Mouse (Mus musculus) midbrain, embryonic 16.5 days (tissue): Measurements from ENCODE around the gene Unc13a. TPM values are rescaled to one million over a fixed set of nuclear protein-coding genes. Genes with fewer than 3 reads are reported as not detected.
A peak's percentile ranks its signal among the peaks of the same experiment; 100 is the strongest.

Source experiments
- ATAC-seq: fragments of 200-750 bp; cut with Nextera tagmentation; 2 replicates; pipeline ENCODE4 v1.8.0; 2017; ENCODE audit warnings: moderate TSS enrichment
- H3K27ac ChIP-seq: fragments of 300-500 bp; sonication (generic); 2 replicates; pipeline ENCODE4 v1.5.1; 2014; ENCODE audit warnings: mild to moderate bottlenecking, low read length, mixed read lengths
- H3K27me3 ChIP-seq: fragments of 300-500 bp; sonication (generic); 2 replicates; pipeline ENCODE4 v1.6.1; 2014; ENCODE audit warnings: low read depth, low read length, mixed read lengths; ENCODE audit not compliant: control insufficient read depth, insufficient read depth
- H3K36me3 ChIP-seq: fragments of 300-500 bp; sonication (generic); 2 replicates; pipeline ENCODE4 v1.6.1; 2014; ENCODE audit warnings: mild to moderate bottlenecking, low read length, moderate library complexity, mixed read lengths; ENCODE audit not compliant: control insufficient read depth, insufficient read depth
- H3K4me1 ChIP-seq: fragments of 300-500 bp; sonication (generic); 2 replicates; pipeline ENCODE4 v1.6.1; 2014; ENCODE audit warnings: mild to moderate bottlenecking, low read length, mixed read lengths; ENCODE audit not compliant: control insufficient read depth, insufficient read depth
- H3K4me2 ChIP-seq: fragments of 300-500 bp; sonication (generic); 2 replicates; pipeline ENCODE4 v1.6.1; 2014; ENCODE audit warnings: mild to moderate bottlenecking, low read length, mixed read lengths
- H3K4me3 ChIP-seq: fragments of 300-500 bp; sonication (generic); 2 replicates; pipeline ENCODE4 v1.5.1; 2014; ENCODE audit warnings: low read depth, mild to moderate bottlenecking, low read length, moderate library complexity, mixed read lengths
- H3K9ac ChIP-seq: fragments of 300-500 bp; sonication (generic); 2 replicates; pipeline ENCODE4 v1.6.1; 2014; ENCODE audit warnings: low read depth, low read length, mixed read lengths
- H3K9me3 ChIP-seq: fragments of 300-500 bp; sonication (generic); replicated peaks from 2 replicates; pipeline ENCODE4 v1.6.1; 2014; ENCODE audit warnings: mild to moderate bottlenecking, low read length, mixed read lengths; ENCODE audit not compliant: control insufficient read depth, poor library complexity, severe bottlenecking
- WGBS: fragments of 180-500 bp; shearing (Covaris S2); extraction: QIAGEN DNeasy Blood & Tissue Kit; methylation state at CpG from one replicate; pipeline ENCODE4 v1.1.7; 2014; 5-methylcytosine and 5-hydroxymethylcytosine counted together
- polyA plus RNA-seq: library from polyadenylated mRNA; unstranded; fragments of >200 nt; fragmentation: Nextera tagmentation; extraction: Ambion mirVana; gene quantifications from 2 replicates; pipeline ENCODE4 v1.2.1, GENCODE M21; 2015

Gene Unc13a
- polyA plus RNA-seq, 1 experiment from 2014 or later = 23.5 TPM

GRCm38 (mm10) chr8:71637149-71638095 is 34.1 kb downstream of the Unc13a start:
- no peak overlapping the region for H3K4me2 ChIP-seq
- 73% methylated on average over 8 of the region's 8 CpGs for WGBS
- no peak for ATAC-seq
- no peak overlapping the region for H3K9ac ChIP-seq
- H3K4me1 ChIP-seq = no peaks in the 10 kb centered on the region
- no peak overlapping the region for H3K27ac ChIP-seq
- H3K4me3 ChIP-seq = no peak overlapping the region
- no peaks in the 10 kb centered on the region for H3K27me3 ChIP-seq
- no peaks in the 10 kb centered on the region for H3K9me3 ChIP-seq
- H3K36me3 ChIP-seq = peaks cover 28% of the 10 kb centered on the region

- peaks cover 9% of the 10 kb centered on the region for H3K36me3 ChIP-seq
- peak overlapping the region; percentile 15 for H3K4me2 ChIP-seq
- H3K9me3 ChIP-seq = no peaks in the 10 kb centered on the region
- peaks cover 5% of the 10 kb centered on the region; the same call in 1 of the 2 replicates for H3K27me3 ChIP-seq
- peaks cover 6% of the 10 kb centered on the region; the same call in 1 of the 2 replicates for H3K4me1 ChIP-seq
- WGBS = 3% methylated on average over 26 of the region's 26 CpGs
- peak; percentile 40 for ATAC-seq
- H3K9ac ChIP-seq = peak overlapping the region; percentile 34; the same call in 1 of the 2 replicates
- H3K27ac ChIP-seq = peak overlapping the region; percentile 55
- H3K4me3 ChIP-seq = no peak overlapping the region; the same call in 1 of the 2 replicates
Observed at GRCm38 (mm10) chr8:71633981-71634667, 37.4 kb downstream of the Unc13a start.

- Histone ChIP-seq H3K9me3 (no peaks in the 10 kb centered on the region), H3K9ac (no peak overlapping the region), H3K27ac (no peak overlapping the region), H3K36me3 (peaks cover 3% of the 10 kb centered on the region; the same call in 1 of the 2 replicates), H3K4me2 (no peak overlapping the region), H3K27me3 (peaks cover 5% of the 10 kb centered on the region; the same call in 1 of the 2 replicates), H3K4me3 (no peak overlapping the region), H3K4me1 (peaks cover 14% of the 10 kb centered on the region)
- WGBS = 8% methylated on average over 19 of the region's 22 CpGs
- no peak for ATAC-seq
Observed at GRCm38 (mm10) chr8:71633164-71633563, 38.4 kb downstream of the Unc13a start.

- Histone ChIP-seq H3K9ac (no peak overlapping the region), H3K27ac (no peak overlapping the region), H3K4me3 (no peak overlapping the region), H3K36me3 (peaks cover 3% of the 10 kb centered on the region; the same call in 1 of the 2 replicates), H3K9me3 (no peaks in the 10 kb centered on the region), H3K27me3 (peaks cover 5% of the 10 kb centered on the region; the same call in 1 of the 2 replicates), H3K4me2 (no peak overlapping the region), H3K4me1 (peaks cover 14% of the 10 kb centered on the region)
- no peak for ATAC-seq
- WGBS = 60% methylated on average over 2 of the region's 2 CpGs
Observed at GRCm38 (mm10) chr8:71631897-71632296, 39.7 kb downstream of the Unc13a start.

- no peaks in the 10 kb centered on the region for H3K9me3 ChIP-seq
- H3K9ac ChIP-seq = no peak overlapping the region
- ATAC-seq = no peak
- H3K36me3 ChIP-seq = no peaks in the 10 kb centered on the region; the same call in 1 of the 2 replicates
- WGBS = 86% methylated on average over 6 of the region's 6 CpGs
- no peak overlapping the region for H3K4me3 ChIP-seq
- H3K27ac ChIP-seq = no peak overlapping the region
- peaks cover 5% of the 10 kb centered on the region; the same call in 1 of the 2 replicates for H3K27me3 ChIP-seq
- peaks cover 14% of the 10 kb centered on the region for H3K4me1 ChIP-seq
- H3K4me2 ChIP-seq = no peak overlapping the region
Observed at GRCm38 (mm10) chr8:71630761-71631160, 40.8 kb downstream of the Unc13a start.

- H3K9ac ChIP-seq = peak overlapping the region; percentile 77
- H3K4me3 ChIP-seq = peak overlapping the region; percentile 48
- peak overlapping the region; percentile 95 for H3K4me2 ChIP-seq
- WGBS = 5% methylated on average over 25 of the region's 25 CpGs
- H3K4me1 ChIP-seq = peaks cover 14% of the 10 kb centered on the region
- peaks cover 5% of the 10 kb centered on the region; the same call in 1 of the 2 replicates for H3K27me3 ChIP-seq
- peak; percentile 30 for ATAC-seq
- peak overlapping the region; percentile 89 for H3K27ac ChIP-seq
- H3K36me3 ChIP-seq = no peaks in the 10 kb centered on the region; the same call in 1 of the 2 replicates
- H3K9me3 ChIP-seq = no peaks in the 10 kb centered on the region
Observed at GRCm38 (mm10) chr8:71629781-71630212, 41.8 kb downstream of the Unc13a start.

GRCm38 (mm10) chr8:71629096-71629697 is 42.4 kb downstream of the Unc13a start:
- peak overlapping the region; percentile 77 for H3K9ac ChIP-seq
- H3K4me2 ChIP-seq = peak overlapping the region; percentile 95
- ATAC-seq = peak; percentile 87
- no peaks in the 10 kb centered on the region for H3K9me3 ChIP-seq
- peaks cover 4% of the 10 kb centered on the region for H3K36me3 ChIP-seq
- H3K27me3 ChIP-seq = peaks cover 5% of the 10 kb centered on the region; the same call in 1 of the 2 replicates
- H3K4me1 ChIP-seq = peaks cover 14% of the 10 kb centered on the region
- H3K27ac ChIP-seq = peak overlapping the region; percentile 89
- H3K4me3 ChIP-seq = peak overlapping the region; percentile 48
- 2% methylated on average over 55 of the region's 55 CpGs for WGBS

GRCm38 (mm10) chr8:71628396-71629095 is 43.0 kb downstream of the Unc13a start:
- Histone ChIP-seq H3K36me3 (peaks cover 8% of the 10 kb centered on the region), H3K4me2 (peak overlapping the region; percentile 95), H3K4me3 (peak overlapping the region; percentile 48), H3K27me3 (peaks cover 5% of the 10 kb centered on the region; the same call in 1 of the 2 replicates), H3K27ac (peak overlapping the region; percentile 89), H3K9me3 (no peaks in the 10 kb centered on the region), H3K9ac (peak overlapping the region; percentile 77), H3K4me1 (peaks cover 14% of the 10 kb centered on the region)
- WGBS = 8% methylated on average over 16 of the region's 16 CpGs
- ATAC-seq = no peak
